Mouse (Mus musculus) adrenal gland, adult 10 weeks (tissue): Measurements from ENCODE around the gene Sntn. TPM values are rescaled to one million over a fixed set of nuclear protein-coding genes. Genes with fewer than 3 reads are reported as not detected.

Source experiments
- polyA plus RNA-seq: library from polyadenylated mRNA; stranded (reverse); fragments of 350-450 nt; fragmentation: Illumina TruSeq; extraction: RNeasy Lipid Tissue Mini Kit (QIAGEN cat#74804); gene quantifications from one replicate; pipeline ENCODE4 v1.2.3, GENCODE M21; 2014; ENCODE audit warnings: low read depth, low replicate concordance

Gene Sntn
- not detected for polyA plus RNA-seq

GRCm38 (mm10) chr14:13670576-13670975 is at the start of gene Sntn:
Sntn (plus strand) TSS chr14:13670876.

Other genes starting within 250 kb of the Sntn start
- gene Gm281, start 243.6 kb downstream of the Sntn start, polyA plus RNA-seq = not detected